Mouse (Mus musculus) adrenal gland, adult 2 months (tissue): Measurements from ENCODE around the gene Kcnv2. TPM values are rescaled to one million over a fixed set of nuclear protein-coding genes. Genes with fewer than 3 reads are reported as not detected.

Experiments
- DNase-seq: peaks from one replicate; pipeline ENCODE4 v3.0.0; 2021
- polyA plus RNA-seq: library from polyadenylated mRNA; depleted of rRNA; stranded (reverse); fragments of >200 nt; gene quantifications from 2 replicates; pipeline ENCODE4 v1.2.3, GENCODE M21; 2012; rRNA removed
- total RNA-seq, 2 experiments: library from RNA; stranded (reverse); gene quantifications; 2 replicates each; pipeline ENCODE4 v1.2.3; 2021

Gene Kcnv2
- total and polyA plus RNA-seq, 3 experiments, result 0.06 TPM; not detected in 2

- peak; percentile 93 for DNase-seq
Measured at GRCm38 (mm10) chr19:27364521-27364931, 42.1 kb downstream of the Kcnv2 start.

GRCm38 (mm10) chr19:27366113-27366746, 43.8 kb downstream of the Kcnv2 start:
- DNase-seq, result no peak

GRCm38 (mm10) chr19:27369461-27370135, 47.2 kb downstream of the Kcnv2 start:
- peak; percentile 13 for DNase-seq

GRCm38 (mm10) chr19:27370174-27370573, 47.8 kb downstream of the Kcnv2 start:
- DNase-seq, result no peak

GRCm38 (mm10) chr19:27370784-27371183, 48.4 kb downstream of the Kcnv2 start:
- DNase-seq, result no peak

- no peak for DNase-seq
Measured at GRCm38 (mm10) chr19:27379712-27380401, 57.5 kb downstream of the Kcnv2 start.

GRCm38 (mm10) chr19:27382131-27382530, 59.7 kb downstream of the Kcnv2 start:
- no peak for DNase-seq

GRCm38 (mm10) chr19:27383266-27383665, 60.9 kb downstream of the Kcnv2 start:
- no peak for DNase-seq

GRCm38 (mm10) chr19:27385304-27385703, 62.9 kb downstream of the Kcnv2 start:
- DNase-seq, result no peak

Other genes with a start within 250 kb of the Kcnv2 start
- 10 to 100 TPM; 18.5 to 35.4 TPM for gene Vldlr, start 106.1 kb upstream of the Kcnv2 start, total RNA-seq
- 38.0 and 41.0 TPM in 2 replicates for gene Vldlr, start 106.1 kb upstream of the Kcnv2 start, polyA plus RNA-seq
- gene Pum3, start 107.2 kb downstream of the Kcnv2 start, total RNA-seq, result 100 to 1,000 TPM in 1 of 2 experiments, 10 to 100 TPM in 1; 95.6 to 105 TPM
- 10.7 and 10.9 TPM in 2 replicates for gene Pum3, start 107.2 kb downstream of the Kcnv2 start, polyA plus RNA-seq